Mouse (Mus musculus) B cell, adult 2 months (primary cell): Measurements from ENCODE around the gene Scgb1c1.
"Not testable (repeated sequence)": the region's sequence is repeated elsewhere in the genome, so short reads cannot be mapped to it uniquely, and the experiment has no call there.

Experiments used
- DNase-seq, 2 experiments: peaks; one replicate each; pipeline ENCODE4 v3.0.0; 2022

Scgb1c1 gene

GRCm38 (mm10) chr7:140881696-140882468 is 36.5 kb downstream of the Scgb1c1 start, which contains the start of the genes Psmd13 and Sirt3:
Gene Psmd13, plus strand, starts transcription at chr7:140881968.
Gene Sirt3, minus strand, starts transcription at chr7:140882309.
- peak; percentile 94 to 95 for DNase-seq

DNA sequence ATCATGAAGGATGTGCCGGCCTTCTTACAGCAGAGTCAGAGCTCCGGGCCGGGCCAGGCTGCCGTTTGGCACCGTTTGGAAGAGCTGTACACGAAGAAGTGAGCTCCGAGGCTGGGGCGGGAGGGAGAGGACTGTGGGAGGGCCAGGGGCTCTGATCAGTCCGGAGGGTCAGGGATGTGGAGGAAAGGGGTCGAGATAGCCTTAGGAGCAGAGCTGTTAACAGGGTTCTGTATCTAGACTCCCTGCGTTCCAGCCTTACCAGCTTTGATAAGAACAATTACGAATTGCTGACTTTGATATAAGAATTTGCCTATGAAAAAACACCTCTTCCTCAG is 37.1 kb downstream of the Scgb1c1 start:
- no peak for DNase-seq

GRCm38 (mm10) chr7:140890636-140891035 is 45.3 kb downstream of the Scgb1c1 start:
- DNase-seq: not testable (repeated sequence)

GRCm38 (mm10) chr7:140894031-140894430 is 48.7 kb downstream of the Scgb1c1 start:
- DNase-seq: no peak

DNA sequence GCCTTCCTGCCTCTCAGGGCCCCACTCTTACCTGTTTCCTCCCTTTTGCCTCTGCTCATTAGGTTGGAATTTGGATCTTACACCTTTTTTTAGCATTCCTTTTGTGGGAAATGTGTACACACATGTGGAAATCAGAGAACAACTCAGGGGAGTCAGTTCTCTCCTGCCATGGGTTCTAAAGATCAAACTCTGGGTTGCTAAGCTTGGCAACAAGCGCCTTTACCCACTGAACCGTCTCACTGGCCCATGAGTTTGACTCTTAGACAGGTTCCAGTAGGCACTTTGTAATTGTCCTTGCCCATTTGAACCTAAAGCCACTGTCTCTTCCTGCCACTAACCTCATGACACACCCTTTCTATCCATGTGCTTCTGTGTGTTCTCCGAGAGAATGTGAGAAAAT is 49.3 kb downstream of the Scgb1c1 start:
- no peak for DNase-seq
